Mouse (Mus musculus) gastrocnemius, postnatal 10 days (tissue): ENCODE measurements around the gene Fkbp5. TPM values are rescaled to one million over a fixed set of nuclear protein-coding genes. Genes with fewer than 3 reads are reported as not detected.

ENCODE experiments used
- DNase-seq: peaks from one replicate; pipeline ENCODE4 v3.0.0; 2021; ENCODE audit warnings: mixed read lengths
- total RNA-seq, 2 experiments: library from RNA; stranded (reverse); gene quantifications; 2 replicates each; pipeline ENCODE4 v1.2.3; 2021

Fkbp5 gene
- total RNA-seq, 2 experiments from 2014 or later = 6.0 to 14.4 TPM

DNA sequence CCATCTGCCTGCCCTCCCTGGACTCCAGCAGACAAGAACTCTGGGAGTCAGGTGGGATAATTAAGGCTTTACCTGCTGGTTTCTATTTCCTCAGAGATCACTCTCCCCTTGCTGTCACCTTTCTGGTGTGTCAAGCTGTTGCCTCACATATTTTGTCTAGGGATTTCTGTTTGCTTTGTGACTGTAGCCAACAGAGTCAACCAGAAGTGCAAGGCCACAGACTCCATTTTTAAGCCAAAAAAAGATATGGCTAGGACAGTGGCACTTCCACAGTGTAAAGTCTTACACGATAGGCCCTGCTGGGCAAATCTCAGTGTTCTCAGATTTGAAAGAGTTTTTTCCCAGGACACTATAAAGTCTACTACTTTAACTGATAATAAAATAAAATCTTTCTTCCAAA lies 56.9 kb downstream of the Fkbp5 start:
- no peak for DNase-seq

DNA sequence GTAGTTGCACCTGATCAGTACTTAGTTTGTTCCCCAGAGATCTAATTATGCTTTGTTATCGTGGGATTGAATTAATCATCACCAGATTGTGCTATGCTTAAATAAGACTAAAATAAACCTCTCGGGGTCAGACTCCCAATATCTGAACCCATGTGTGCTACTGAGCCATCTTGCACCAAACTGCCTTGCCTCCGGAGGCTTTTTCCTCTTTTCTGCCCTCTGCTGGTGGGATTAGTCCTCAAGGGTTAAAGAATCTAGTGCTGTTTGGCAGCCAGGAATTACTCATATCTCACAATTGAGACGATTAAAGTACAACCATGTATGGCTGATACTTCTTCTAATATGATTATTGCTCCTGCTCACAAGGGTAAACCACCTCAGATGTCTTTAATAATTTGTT lies 62.2 kb downstream of the Fkbp5 start:
- no peak for DNase-seq

DNA sequence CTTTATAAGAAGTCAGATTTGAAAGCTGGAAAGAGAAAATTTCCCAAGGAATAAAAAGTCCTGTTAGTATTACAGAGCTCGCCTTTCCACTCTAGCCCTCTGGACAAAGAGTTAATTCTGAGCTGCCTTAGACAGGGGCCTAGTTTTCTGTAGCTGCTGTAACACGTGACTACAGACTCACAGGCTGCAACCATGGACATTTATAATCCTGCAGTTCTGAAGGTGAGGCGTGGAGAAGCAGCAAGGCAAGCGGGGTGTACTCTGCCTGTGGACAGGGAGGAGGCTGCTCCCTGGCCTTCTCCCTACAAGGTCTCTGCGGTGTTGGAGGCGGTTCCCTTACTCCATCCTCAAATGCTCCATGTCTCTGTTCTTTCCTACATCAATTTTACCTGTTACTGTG lies 64.4 kb downstream of the Fkbp5 start:
- DNase-seq = no peak

DNA sequence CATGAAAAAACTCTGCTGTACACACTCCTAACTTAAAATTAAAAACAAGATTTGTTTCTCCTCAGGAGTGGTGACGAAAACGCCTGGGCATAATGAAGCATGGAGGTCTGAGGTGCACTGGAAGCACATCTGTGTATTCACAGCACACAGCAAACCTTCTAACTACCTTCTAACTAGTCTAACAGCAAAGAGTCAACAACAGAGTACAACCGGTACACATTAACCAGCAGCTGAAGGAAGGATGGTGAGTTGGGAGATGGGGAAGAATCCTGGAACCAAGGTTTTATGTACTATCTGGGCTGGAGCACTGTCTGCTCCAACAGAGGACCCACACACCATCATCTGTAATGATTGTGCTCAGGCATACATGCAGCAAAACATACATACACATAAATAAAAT lies 65.4 kb downstream of the Fkbp5 start:
- DNase-seq = no peak

DNA sequence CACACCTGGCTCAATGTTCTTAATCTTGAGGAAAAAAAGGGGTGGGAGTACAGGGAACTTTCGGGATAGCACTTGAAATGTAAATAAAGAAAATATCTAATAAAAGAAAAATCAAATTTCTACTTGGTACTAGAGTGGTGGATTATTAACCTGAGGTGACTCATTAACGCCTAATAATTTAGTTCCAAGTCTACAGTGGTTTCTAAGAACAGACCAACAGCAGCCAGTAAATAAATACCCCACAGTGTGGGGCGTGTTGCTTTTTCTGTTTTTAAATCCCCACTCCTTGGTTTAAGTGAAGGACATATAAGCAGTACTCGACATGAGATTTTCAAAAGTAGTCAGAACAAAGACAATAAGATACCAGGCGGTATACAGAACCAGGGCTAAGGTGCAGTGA lies 65.8 kb downstream of the Fkbp5 start:
- DNase-seq = no peak

DNA sequence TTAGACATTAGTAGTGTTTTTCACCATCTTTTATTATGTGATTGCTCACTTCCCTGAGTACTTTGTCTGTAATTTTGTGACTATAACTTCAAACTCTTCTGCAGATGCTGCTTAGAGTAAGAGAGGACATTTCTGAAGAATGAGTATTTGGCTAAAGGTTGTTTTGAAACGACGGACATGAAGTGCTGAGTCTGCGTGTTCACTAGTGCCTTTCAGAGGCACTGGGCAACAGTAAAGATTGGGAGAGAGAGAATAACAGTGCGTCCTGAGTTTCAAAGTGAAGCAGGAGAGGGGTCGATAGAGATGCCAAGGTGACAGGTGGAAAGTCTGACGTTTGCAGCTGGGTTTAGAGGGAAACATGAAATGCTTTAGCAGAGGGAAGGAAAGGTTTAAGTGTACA lies 69.1 kb downstream of the Fkbp5 start:
- DNase-seq = no peak

DNA sequence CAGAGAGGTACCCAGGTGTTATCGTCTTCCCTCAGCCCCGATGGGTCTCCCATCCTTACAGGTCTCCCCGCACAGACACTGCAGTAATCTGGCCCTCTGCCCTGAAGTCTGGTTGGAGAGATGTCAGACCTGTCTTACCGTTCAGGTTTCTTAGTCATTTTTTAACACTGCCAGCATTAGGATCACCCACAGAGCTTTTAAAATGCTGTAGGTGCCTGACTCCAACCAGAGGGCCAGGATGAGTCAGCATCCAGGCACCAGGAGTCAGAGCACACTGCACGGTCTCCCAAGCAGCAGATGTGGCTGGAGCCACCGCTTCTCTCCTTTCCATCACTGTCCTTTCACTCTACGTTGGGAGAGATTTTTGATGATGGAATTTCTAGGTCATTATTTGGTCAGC lies 69.5 kb downstream of the Fkbp5 start:
- DNase-seq = no peak

DNA sequence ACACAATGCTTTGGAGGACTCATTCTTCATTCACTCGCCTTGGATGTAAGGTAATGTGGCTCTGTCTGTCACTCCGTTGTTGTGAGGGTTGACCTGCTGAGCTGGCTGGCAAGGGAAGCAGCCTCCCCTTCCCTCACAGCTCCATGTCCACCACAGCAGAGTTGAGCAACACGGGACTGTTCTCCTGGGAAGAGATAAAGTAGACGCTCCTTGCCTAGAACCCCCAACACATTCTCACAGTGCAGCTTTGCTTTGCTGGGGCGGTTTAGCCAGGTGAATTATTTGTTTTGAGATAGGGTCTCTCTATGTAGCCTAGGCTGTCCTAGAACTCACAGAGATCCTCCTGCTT lies 70.5 kb downstream of the Fkbp5 start:
- DNase-seq = no peak

DNA sequence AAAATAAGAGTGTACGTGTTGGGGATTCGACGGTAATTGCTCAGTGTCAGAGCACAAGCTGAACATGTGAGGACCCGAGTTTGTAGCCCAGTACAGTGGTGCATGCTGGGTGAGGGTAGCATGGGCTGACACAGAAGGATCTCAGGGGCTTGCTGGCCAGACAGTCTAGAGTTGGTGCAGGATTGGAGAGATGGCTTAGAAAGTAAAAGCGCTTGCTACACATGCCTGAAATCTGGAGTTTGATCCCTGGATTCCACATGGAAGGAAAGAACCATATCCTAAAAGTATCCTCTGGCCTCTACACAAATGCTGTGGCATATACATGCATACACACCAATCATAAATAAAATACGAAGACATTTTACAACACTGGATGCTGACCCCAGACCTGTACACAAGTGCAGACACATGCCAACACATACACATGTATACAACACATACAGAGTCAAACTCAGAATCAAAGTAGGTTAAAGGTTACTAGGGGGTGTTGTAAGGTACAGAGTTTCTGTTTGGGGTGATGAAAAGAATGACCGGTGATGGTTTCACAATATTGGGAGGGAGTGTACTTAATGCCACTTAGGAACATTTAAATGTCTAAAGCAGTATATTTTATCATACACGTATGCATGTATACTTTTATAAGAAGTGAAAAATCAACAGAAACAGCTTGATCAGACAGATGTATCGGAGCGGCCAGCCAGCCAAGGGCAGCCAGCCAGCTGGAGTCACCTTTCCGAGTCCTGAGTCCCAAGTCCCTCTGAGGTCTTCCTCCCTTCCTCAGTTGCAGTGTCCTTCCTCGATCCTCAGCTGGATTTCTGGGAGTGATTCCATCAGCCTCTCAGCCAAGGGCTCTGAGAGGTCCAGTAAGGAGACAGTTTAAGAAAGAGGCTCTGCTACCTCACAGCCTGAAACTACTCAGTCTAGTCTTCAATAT lies 71.2 kb downstream of the Fkbp5 start:
- DNase-seq = peak; percentile 42

DNA sequence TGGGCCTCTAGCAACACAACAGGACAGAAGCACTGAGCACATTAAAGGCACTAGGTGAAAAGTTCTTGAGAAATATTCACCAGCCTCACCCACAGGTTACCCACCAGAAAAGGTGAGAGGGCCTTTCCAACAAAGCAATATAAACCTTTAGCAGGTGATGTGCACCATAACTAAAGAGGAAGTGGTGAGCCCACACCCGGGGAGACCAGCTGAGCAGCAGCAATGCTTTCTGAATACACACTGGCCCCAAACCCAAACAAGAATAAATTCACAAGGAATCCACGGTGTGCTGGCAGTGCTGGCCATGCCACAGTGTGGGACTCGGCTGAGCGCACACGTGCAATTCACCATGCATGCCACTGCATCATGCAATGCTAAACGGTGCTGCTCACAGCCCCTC lies 74.7 kb downstream of the Fkbp5 start:
- no peak for DNase-seq

DNA sequence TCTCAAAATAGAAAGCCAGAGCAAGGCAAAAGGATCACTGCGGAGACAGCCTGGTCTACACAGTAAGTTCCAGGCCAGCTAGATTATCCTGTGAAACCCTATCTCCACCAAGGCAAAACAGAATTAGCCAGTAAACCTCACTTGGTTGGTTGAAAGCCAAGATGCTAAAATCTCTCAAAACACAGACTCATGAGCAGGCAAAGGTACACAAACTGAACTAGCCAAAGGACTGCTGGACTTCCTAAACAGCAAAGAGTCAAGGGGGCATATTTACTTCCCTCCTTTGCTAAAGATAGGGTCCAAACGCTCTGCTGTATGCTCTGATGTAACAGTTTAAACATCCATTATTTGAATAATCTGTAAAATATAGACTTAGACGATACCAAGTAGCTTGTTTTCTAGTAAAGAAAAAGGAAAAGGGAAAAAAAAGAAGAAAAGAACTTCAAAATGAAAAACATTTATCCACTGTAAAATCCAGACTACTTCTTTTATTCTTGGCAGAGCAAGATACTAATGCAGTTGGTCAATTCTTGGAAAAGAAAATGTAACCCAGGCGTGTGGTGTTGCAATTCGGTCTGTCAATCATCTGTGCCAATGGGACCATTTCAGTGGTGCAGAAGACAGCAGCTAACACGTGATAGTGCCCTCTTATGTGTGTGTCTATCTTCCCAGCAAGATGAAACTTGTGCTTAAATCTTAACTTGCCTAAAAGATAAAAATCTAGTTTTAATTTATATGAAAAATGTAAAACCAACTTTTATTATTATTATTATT lies 78.8 kb downstream of the Fkbp5 start:
- DNase-seq = no peak

DNA sequence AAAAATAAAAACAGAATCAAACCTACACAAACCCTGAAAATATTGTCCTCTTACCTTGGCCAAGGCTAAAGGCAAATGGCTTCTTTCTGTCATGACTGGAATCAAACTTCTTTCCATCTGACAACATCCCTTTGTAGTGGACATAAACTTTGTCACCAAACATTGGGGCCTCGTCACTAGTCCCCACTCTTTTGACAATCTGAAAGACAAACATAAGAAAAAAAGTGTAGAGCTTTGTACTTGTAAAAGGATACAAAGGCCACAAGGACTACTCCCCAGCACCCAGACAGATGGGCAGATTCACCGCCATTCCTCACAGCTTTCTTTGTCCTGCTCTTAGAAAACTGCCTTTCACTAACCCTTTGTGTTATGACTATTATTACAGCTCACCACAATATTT lies 79.4 kb downstream of the Fkbp5 start:
- no peak for DNase-seq

DNA sequence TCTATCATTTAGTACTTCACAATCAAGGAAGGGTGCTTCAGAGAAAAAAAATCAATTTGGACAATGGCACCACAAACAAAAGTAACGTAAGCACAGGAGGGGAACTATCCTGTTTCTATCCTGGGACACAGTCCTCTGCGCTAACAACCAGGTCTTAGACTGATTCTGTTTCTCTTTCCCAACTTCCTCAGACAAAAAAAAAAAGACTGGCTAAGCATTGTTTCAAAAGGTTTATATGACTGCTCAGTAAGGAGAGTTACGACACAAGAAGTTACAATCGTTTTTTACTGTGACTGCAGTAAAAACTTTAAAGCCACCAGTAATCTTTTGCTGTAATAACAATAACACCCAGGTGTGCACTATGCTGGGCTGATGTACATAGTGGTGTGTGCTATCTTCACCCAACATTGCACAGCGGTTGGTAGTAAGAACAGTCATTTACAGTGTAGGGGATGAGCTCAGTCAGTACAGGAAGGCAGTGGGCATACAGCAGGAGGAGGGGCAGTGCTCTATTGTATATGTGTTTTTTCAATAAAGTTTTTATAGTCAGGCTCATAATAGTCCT lies 82.3 kb downstream of the Fkbp5 start:
- no peak for DNase-seq

DNA sequence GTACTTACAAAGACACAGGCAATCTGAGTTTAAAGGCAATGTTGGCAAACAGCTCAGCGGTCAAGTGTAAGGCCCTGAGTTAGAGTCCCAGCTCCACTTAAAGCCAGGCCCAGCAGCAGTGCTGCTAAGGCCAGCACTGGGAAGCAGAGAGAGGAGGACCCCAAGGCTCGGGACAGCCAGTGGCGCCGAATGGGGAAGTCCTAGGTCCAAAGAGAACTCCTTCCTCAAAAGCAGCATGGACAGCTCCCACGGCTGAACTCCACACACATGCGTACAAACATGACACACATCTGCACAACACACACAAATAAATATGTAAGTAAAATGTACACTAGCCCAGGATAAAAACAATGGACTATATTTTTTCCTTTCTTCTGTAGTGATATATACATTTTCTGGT lies 84.3 kb downstream of the Fkbp5 start:
- no peak for DNase-seq

DNA sequence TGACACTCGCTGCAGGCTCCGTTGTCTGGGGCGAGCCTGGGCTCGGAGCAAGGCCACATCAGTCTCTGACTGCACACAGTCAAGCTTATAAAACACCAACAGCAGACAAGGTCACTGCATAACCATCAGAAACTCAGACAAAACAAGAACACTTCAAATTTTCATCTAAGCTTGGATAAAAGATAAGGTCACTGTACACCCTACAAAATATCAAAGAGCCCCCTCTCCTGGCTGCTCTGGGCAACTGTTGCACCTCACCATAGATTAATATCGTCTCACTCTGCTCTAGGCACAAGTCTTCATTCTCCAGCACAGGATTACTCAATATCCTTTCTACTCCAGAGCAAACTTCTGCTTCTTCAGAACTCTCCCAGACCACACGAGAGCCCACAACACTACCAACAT lies 85.4 kb downstream of the Fkbp5 start:
- DNase-seq = no peak

DNA sequence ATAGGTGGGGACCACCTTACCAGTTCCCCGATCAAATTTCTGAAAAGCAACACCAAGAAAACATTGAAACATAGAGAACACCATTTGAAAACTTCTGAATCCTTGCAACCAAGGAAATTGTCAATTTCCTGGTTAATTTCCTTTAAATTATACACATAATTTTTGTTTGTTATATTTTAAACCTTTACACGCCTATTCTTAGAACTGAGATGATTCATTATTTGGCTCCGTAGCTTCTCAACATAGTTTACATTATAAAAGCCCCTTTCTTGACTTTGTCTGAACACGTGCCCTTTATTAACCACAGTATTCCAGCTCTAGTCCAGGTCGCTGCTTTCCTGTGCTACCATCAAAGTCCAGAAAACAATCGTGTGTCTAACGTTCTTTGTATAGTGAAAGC lies 86.3 kb downstream of the Fkbp5 start:
- DNase-seq = no peak

DNA sequence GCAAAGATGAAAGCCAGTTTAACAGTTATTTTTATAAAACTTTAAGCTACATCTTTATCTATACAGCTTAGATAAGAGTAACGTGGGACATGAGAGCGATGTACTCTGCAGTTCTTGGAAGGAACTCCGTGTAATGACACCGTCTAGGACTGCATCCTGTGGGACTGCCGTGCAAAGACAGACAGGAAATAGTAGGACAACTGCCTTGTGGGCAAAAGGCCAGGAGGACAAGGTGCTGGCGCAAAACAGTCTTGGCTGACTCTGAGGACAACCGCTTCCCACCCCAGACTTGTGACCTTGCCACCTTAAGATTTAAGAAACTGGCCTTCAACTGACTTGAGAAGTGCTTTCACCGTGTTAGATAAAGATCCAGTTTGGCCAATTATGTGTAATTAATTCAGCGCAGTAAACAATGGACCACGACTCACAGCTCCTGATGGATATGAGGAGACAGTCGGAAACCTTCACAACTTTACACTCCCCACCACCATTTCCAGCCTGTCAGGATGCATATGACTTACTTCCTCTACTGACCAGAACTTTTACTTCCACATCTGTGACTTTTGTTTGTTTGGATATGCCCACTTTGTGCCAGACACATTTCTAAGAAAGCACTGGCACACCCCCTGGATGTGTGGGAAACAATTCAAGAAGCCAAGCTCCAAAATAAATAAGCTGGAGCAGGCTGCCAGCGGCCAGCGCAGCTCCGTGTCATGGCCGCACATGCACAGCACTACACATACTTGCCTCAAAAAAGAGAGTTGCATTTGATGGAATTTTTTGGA lies 88.7 kb downstream of the Fkbp5 start:
- peak; percentile 47 for DNase-seq

DNA sequence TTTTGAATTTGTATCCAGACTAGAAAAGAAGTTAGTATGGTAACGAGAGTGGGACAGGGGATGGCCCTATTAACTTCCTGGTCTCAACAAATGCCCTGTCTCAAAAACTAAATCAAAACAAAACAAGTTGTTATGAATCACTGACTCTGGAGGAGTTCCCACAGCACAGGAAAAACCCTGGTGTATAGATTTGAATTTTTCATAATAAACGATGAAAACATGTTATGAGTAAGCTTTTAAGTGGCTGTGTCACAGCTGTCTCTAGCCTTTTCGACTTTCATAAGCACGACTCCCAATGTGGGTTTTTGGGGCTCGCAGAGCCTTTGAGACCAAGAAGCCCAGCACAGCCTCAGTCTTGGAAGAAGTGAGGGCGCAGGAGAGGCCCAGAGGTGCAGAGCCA lies 89.7 kb downstream of the Fkbp5 start:
- DNase-seq = no peak

DNA sequence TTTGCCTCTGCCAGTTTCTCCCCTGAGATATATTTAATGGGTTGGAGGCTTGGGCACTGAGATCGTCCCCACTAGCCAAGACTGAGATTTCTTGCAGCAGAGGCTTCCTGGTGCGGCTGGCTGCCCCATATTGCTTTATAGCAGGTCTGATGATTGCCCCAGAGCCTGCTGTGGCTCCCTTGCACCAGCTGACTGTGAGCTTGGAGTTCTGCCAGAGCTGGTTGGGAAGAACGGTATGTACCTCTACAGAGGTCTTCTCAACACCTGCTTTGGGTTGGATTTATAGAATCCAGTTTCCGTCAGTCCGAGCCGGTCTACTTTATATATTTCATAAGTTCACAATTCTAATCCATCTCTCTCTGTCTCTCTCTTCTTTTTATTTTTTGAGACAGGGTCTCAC lies 93.0 kb downstream of the Fkbp5 start:
- no peak for DNase-seq

DNA sequence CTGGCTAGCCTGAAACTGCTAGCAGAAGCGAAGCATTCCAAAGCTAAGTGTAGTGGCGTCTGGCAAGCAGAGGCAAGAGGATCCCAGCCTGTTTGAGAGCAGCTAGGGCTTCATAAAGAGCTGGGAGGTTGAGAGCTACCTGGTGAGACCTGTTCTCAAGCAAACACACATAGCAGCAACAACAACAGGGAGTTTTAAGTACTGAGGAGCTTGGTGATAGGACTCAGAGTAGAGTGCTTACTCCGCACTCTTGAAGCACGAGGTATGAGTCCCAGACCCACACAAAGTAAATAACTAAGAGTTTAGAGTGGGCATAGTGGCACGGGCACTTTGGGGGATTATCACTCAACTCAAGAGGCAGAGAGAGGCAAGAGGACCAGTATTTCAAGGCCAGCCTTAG lies 96.3 kb downstream of the Fkbp5 start:
- DNase-seq = no peak

DNA sequence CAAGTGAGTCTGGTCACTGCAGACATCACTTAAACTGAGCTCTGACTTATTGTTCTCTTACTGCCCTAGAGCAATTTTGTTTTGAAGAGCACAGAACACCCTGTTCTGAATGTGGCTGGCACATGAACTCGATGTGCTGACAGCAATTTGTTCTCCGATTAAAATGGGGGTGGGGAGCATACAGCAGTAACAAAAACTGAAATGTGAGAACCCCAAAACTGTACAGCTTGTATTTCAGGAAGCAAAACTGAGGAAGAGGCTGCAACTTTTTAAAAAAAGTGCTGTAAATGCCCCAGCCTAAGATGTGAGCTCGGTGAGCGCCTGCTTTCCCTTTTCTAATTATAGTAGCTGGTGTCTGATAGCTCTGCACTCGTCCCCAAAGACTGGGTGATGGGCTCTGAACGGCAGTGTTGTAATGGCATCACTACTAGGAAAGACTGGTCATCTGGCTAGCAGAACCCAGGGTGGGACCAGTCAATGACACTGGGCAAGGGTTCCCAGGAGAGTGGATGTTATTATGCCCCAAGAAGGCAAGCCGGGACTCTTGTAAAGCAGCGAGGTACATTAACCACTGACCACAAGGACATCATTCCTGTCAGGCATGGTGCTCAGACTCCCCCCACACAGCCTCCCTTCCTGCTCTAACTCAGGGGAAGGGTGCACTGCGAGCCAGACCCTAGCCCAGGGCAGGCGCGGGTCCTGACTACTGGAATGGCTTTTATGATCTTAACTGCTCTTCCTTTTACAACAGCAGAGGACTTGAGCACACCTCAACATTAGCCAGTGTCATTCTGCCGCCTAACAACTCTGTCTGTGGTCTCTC lies 96.9 kb downstream of the Fkbp5 start:
- no peak for DNase-seq

DNA sequence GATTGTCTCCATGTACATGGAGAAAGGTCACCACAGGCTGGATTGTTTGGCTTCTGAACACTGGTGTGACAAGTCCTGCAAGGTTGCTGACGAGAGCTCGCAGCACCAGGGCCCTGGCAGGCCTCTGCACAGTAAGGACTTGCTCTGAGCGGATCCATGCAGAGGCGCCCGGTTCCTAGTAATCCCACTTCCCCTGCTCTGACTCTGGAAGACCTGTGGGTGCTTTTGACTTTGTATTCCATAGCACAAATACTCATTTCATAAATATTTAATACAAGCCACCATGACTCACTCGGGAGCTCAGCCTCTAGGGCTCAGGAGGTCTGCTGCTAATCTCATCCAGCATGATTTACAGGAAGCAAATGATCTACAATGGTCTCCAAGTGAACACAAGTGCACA lies 97.7 kb downstream of the Fkbp5 start:
- DNase-seq = no peak
